Mouse (Mus musculus): ENCODE measurements around the gene Olfr1183. TPM values are rescaled to one million over a fixed set of nuclear protein-coding genes. Genes with fewer than 3 reads are reported as not detected.
"Not testable (repeated sequence)": the region's sequence is repeated elsewhere in the genome, so short reads cannot be mapped to it uniquely, and the experiment has no call there.

Olfr1183 gene
- not detected in 2 replicates for polyA plus RNA-seq (2014; fragmentation: Nextera tagmentation; extraction: Ambion mirVana)

DNA sequence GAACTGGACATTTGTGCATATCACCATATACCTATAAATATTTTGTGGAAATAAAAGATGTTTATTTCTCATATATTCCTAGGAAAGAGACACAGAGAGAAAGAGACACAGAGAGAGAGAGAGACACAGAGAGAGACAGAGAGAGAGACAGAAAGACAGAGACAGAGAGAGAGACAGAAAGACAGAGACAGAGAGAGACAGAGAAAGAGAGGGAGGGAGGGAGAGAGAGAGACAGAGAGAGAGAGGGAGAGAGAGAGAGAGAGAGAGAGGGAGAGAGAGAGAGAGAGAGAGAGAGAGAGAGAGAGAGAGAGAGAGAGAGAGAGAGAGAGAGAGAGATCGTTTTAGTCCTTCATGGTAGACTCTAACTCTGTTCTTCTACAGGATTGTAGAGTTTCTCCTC, at the start of gene Olfr1183:
Gene Olfr1183, plus strand, starts transcription at position 301 of the 400 bp plus-strand sequence.
- not testable (repeated sequence) for ATAC-seq (replicated peaks; ENCODE audit: insufficient number of reproducible peaks, low FRiP score, low TSS enrichment); H3K9me3 ChIP-seq (replicated peaks; ENCODE audit: control insufficient read depth, low read length); H3K4me1 ChIP-seq (ENCODE audit: control insufficient read depth, insufficient read depth, low read length); H3K4me3 ChIP-seq (ENCODE audit: low read depth, low read length); H3K27me3 ChIP-seq (ENCODE audit: control insufficient read depth, insufficient read depth, low read length); H3K4me2 ChIP-seq; H3K27ac ChIP-seq (ENCODE audit: low read depth, low read length); H3K36me3 ChIP-seq (ENCODE audit: control insufficient read depth, insufficient read depth, low read length); H3K9ac ChIP-seq (ENCODE audit: low read depth, low read length)
- WGBS (ENCODE audit: insufficient replicate concordance), result 79% methylated on average over 1 of the region's 1 CpGs

GRCm38 (mm10) chr2:88406353-88406752, 48.3 kb upstream of the Olfr1183 start, which contains the start of gene Olfr1179:
Gene Olfr1179 (minus strand): TSS chr2:88406453.
- Histone ChIP-seq H3K9ac (ENCODE audit: low read depth, low read length) (no peak within 1 kb of the TSS), H3K36me3 (ENCODE audit: control insufficient read depth, insufficient read depth, low read length) (no peaks in the 10 kb centered on the region), H3K4me3 (ENCODE audit: low read depth, low read length) (no peak within 1 kb of the TSS), H3K4me2 (no peak within 1 kb of the TSS), H3K27ac (ENCODE audit: low read depth, low read length) (no peak within 1 kb of the TSS), H3K27me3 (ENCODE audit: control insufficient read depth, insufficient read depth, low read length) (no peaks in the 10 kb centered on the region), H3K9me3 (replicated peaks; ENCODE audit: control insufficient read depth, low read length) (no peaks in the 10 kb centered on the region), H3K4me1 (ENCODE audit: control insufficient read depth, insufficient read depth, low read length) (no peaks in the 10 kb centered on the region)
- WGBS (ENCODE audit: insufficient replicate concordance), result 77% methylated on average over 3 of the region's 3 CpGs
- no peak for ATAC-seq (replicated peaks; ENCODE audit: insufficient number of reproducible peaks, low FRiP score, low TSS enrichment)

GRCm38 (mm10) chr2:88419051-88419450, 35.6 kb upstream of the Olfr1183 start, which contains the start of gene Olfr1180:
Gene Olfr1180 (minus strand): TSS chr2:88419151.
- 74% methylated on average over 2 of the region's 2 CpGs for WGBS (ENCODE audit: insufficient replicate concordance)
- Histone ChIP-seq H3K27ac (ENCODE audit: low read depth, low read length) (no peak within 1 kb of the TSS), H3K9me3 (replicated peaks; ENCODE audit: control insufficient read depth, low read length) (no peaks in the 10 kb centered on the region), H3K4me2 (no peak within 1 kb of the TSS), H3K4me1 (ENCODE audit: control insufficient read depth, insufficient read depth, low read length) (no peaks in the 10 kb centered on the region), H3K36me3 (ENCODE audit: control insufficient read depth, insufficient read depth, low read length) (no peaks in the 10 kb centered on the region), H3K27me3 (ENCODE audit: control insufficient read depth, insufficient read depth, low read length) (no peaks in the 10 kb centered on the region), H3K9ac (ENCODE audit: low read depth, low read length) (no peak within 1 kb of the TSS), H3K4me3 (ENCODE audit: low read depth, low read length) (no peak within 1 kb of the TSS)
- ATAC-seq (replicated peaks; ENCODE audit: insufficient number of reproducible peaks, low FRiP score, low TSS enrichment), result no peak

GRCm38 (mm10) chr2:88426071-88426470, 28.6 kb upstream of the Olfr1183 start, which contains the start of gene Olfr1181:
Gene Olfr1181 (minus strand): TSS chr2:88426171.
- no peaks in the 10 kb centered on the region for H3K27me3 ChIP-seq (ENCODE audit: control insufficient read depth, insufficient read depth, low read length)
- ATAC-seq (replicated peaks; ENCODE audit: insufficient number of reproducible peaks, low FRiP score, low TSS enrichment), result no peak
- H3K4me2 ChIP-seq, result no peak within 1 kb of the TSS
- H3K27ac ChIP-seq (ENCODE audit: low read depth, low read length), result no peak within 1 kb of the TSS
- no peak within 1 kb of the TSS for H3K4me3 ChIP-seq (ENCODE audit: low read depth, low read length)
- no peaks in the 10 kb centered on the region for H3K9me3 ChIP-seq (replicated peaks; ENCODE audit: control insufficient read depth, low read length)
- 75% methylated on average over 1 of the region's 1 CpGs for WGBS (ENCODE audit: insufficient replicate concordance)
- H3K4me1 ChIP-seq (ENCODE audit: control insufficient read depth, insufficient read depth, low read length), result no peaks in the 10 kb centered on the region
- H3K36me3 ChIP-seq (ENCODE audit: control insufficient read depth, insufficient read depth, low read length), result no peaks in the 10 kb centered on the region
- H3K9ac ChIP-seq (ENCODE audit: low read depth, low read length), result no peak within 1 kb of the TSS

DNA sequence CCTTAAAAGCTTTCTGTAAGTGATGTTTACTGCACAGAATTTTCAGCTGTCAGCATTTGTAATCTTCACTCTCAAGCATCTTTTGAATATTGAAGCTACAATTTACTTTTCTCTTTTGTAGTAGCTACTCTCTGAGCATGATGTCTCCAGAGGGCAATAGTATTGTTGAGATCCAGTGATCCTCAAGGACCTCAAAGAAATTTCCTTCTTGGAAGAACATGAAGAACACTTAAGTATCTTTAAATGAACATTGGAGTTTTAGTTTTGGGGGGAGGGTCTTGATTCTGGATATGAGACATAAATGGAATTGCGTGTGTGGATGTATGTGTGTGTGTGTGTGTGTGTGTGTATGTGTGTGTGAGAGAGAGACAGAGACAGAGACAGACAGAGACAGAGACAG, 5.6 kb upstream of the Olfr1183 start, which contains the start of gene Gm13757:
Gene Gm13757, minus strand, starts transcription at position 101 of the 400 bp plus-strand sequence.
- ATAC-seq (replicated peaks; ENCODE audit: insufficient number of reproducible peaks, low FRiP score, low TSS enrichment), result no peak
- Histone ChIP-seq H3K4me3 (ENCODE audit: low read depth, low read length) (no peak within 1 kb of the TSS), H3K36me3 (ENCODE audit: control insufficient read depth, insufficient read depth, low read length) (no peaks in the 10 kb centered on the region), H3K27me3 (ENCODE audit: control insufficient read depth, insufficient read depth, low read length) (no peaks in the 10 kb centered on the region), H3K27ac (ENCODE audit: low read depth, low read length) (no peak within 1 kb of the TSS), H3K4me1 (ENCODE audit: control insufficient read depth, insufficient read depth, low read length) (no peaks in the 10 kb centered on the region), H3K9ac (ENCODE audit: low read depth, low read length) (no peak within 1 kb of the TSS), H3K9me3 (replicated peaks; ENCODE audit: control insufficient read depth, low read length) (no peaks in the 10 kb centered on the region), H3K4me2 (no peak within 1 kb of the TSS)
- 95% methylated on average over 1 of the region's 1 CpGs for WGBS (ENCODE audit: insufficient replicate concordance)

GRCm38 (mm10) chr2:88483298-88483697, 28.6 kb downstream of the Olfr1183 start, which contains the start of gene Olfr1184:
Gene Olfr1184 (plus strand): TSS chr2:88483598.
- Histone ChIP-seq H3K9ac (ENCODE audit: low read depth, low read length) (no peak within 1 kb of the TSS), H3K4me3 (ENCODE audit: low read depth, low read length) (no peak within 1 kb of the TSS), H3K36me3 (ENCODE audit: control insufficient read depth, insufficient read depth, low read length) (no peaks in the 10 kb centered on the region), H3K27me3 (ENCODE audit: control insufficient read depth, insufficient read depth, low read length) (no peaks in the 10 kb centered on the region), H3K9me3 (replicated peaks; ENCODE audit: control insufficient read depth, low read length) (no peaks in the 10 kb centered on the region), H3K4me2 (no peak within 1 kb of the TSS), H3K4me1 (ENCODE audit: control insufficient read depth, insufficient read depth, low read length) (no peaks in the 10 kb centered on the region), H3K27ac (ENCODE audit: low read depth, low read length) (no peak within 1 kb of the TSS)
- WGBS (ENCODE audit: insufficient replicate concordance), result 84% methylated on average over 2 of the region's 2 CpGs
- no peak for ATAC-seq (replicated peaks; ENCODE audit: insufficient number of reproducible peaks, low FRiP score, low TSS enrichment)

DNA sequence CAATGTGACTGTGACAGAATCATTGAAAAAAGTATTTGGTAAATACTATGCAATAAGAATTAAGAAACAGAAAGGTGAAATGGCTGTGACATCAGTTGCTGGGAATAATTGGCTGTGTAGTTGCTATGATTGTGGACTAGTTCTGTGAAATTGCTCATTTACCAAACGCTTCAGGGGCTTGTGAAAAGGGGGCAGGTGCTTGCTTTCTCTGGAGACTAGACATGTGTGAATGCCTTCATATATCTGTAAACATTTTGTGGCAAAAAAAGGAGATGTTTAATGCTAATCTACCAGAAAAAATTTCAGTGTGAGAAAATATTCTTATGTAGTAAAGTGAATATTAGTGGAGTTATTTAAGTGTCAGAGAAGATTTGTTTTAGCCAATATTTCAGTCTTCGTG, 38.4 kb downstream of the Olfr1183 start, which contains the start of gene Olfr1185-ps1:
Gene Olfr1185-ps1, plus strand, starts transcription at position 301 of the 400 bp plus-strand sequence.
- ATAC-seq (replicated peaks; ENCODE audit: insufficient number of reproducible peaks, low FRiP score, low TSS enrichment), result no peak
- WGBS (ENCODE audit: insufficient replicate concordance), result 78% methylated on average over 2 of the region's 2 CpGs
- Histone ChIP-seq H3K36me3 (ENCODE audit: control insufficient read depth, insufficient read depth, low read length) (no peaks in the 10 kb centered on the region), H3K27me3 (ENCODE audit: control insufficient read depth, insufficient read depth, low read length) (no peaks in the 10 kb centered on the region), H3K4me2 (no peak within 1 kb of the TSS), H3K9ac (ENCODE audit: low read depth, low read length) (no peak within 1 kb of the TSS), H3K4me1 (ENCODE audit: control insufficient read depth, insufficient read depth, low read length) (no peaks in the 10 kb centered on the region), H3K9me3 (replicated peaks; ENCODE audit: control insufficient read depth, low read length) (no peaks in the 10 kb centered on the region), H3K27ac (ENCODE audit: low read depth, low read length) (no peak within 1 kb of the TSS), H3K4me3 (ENCODE audit: low read depth, low read length) (no peak within 1 kb of the TSS)

- no peak for ATAC-seq (replicated peaks; ENCODE audit: insufficient number of reproducible peaks, low FRiP score, low TSS enrichment)
- H3K4me1 ChIP-seq (ENCODE audit: control insufficient read depth, insufficient read depth, low read length), result no peaks in the 10 kb centered on the region
- H3K36me3 ChIP-seq (ENCODE audit: control insufficient read depth, insufficient read depth, low read length), result no peaks in the 10 kb centered on the region
- no peaks in the 10 kb centered on the region for H3K27me3 ChIP-seq (ENCODE audit: control insufficient read depth, insufficient read depth, low read length)
- H3K9me3 ChIP-seq (replicated peaks; ENCODE audit: control insufficient read depth, low read length), result no peaks in the 10 kb centered on the region
- no peak within 1 kb of the TSS for H3K27ac ChIP-seq (ENCODE audit: low read depth, low read length)
- H3K9ac ChIP-seq (ENCODE audit: low read depth, low read length), result no peak within 1 kb of the TSS
- 71% methylated on average over 2 of the region's 2 CpGs for WGBS (ENCODE audit: insufficient replicate concordance)
- no peak within 1 kb of the TSS for H3K4me2 ChIP-seq
- no peak within 1 kb of the TSS for H3K4me3 ChIP-seq (ENCODE audit: low read depth, low read length)
Measured at GRCm38 (mm10) chr2:88518251-88518650, 63.6 kb downstream of the Olfr1183 start, which contains the start of gene Olfr1186. Gene Olfr1186 (plus strand): TSS chr2:88518551.

Data from heart, embryonic 11.5 days (tissue).